Mouse (Mus musculus): ENCODE results near the gene Slc38a2. TPM values are rescaled to one million over a fixed set of nuclear protein-coding genes. Genes with fewer than 3 reads are reported as not detected.
A peak's percentile ranks its signal among the peaks of the same experiment; 100 is the strongest.

Slc38a2 gene
- total RNA-seq, 2 experiments from 2014 or later: 63.8 to 137 TPM

DNA sequence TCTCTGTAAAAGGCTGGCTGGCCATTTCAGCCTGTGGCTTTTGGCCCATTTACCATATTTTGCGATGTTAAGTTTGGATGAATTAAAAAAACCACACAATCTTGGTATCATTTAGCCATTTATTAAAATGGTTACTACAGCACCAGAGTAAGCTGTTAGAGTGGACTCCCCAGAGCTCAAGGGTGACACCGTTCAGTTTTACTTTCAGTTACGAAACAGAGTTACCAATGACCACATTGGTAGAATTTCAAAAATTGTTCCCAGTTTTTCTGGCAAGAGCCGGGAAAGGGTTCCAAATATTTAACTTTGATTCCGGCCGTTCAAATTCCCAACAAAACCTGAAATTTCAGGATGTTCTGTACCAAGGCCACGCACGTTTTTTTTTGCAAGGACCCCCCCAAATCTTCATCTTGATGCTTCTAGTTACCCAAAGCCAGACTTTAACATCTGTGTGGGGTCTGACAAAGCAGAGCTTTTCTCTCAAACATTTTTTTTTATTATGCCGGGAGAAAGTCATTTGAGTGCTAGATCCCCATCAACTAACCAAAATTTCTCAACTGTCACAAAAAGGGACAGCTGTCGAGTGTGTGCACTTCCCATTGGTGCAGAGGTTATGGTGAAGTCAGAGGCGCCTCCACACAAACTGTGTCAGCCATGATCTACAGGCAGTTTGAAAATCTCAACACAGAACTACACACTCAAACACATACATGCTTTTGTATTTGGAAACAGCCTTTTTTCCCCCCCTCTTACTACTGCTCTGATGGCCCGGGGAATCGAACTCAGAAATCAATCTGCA lies 2.8 kb downstream of the Slc38a2 start:
- 0 out of 2 replicates have a peak, but pooled peaks have one; percentile 16 for ATAC-seq (ENCODE audit: poor library complexity, severe bottlenecking)

DNA sequence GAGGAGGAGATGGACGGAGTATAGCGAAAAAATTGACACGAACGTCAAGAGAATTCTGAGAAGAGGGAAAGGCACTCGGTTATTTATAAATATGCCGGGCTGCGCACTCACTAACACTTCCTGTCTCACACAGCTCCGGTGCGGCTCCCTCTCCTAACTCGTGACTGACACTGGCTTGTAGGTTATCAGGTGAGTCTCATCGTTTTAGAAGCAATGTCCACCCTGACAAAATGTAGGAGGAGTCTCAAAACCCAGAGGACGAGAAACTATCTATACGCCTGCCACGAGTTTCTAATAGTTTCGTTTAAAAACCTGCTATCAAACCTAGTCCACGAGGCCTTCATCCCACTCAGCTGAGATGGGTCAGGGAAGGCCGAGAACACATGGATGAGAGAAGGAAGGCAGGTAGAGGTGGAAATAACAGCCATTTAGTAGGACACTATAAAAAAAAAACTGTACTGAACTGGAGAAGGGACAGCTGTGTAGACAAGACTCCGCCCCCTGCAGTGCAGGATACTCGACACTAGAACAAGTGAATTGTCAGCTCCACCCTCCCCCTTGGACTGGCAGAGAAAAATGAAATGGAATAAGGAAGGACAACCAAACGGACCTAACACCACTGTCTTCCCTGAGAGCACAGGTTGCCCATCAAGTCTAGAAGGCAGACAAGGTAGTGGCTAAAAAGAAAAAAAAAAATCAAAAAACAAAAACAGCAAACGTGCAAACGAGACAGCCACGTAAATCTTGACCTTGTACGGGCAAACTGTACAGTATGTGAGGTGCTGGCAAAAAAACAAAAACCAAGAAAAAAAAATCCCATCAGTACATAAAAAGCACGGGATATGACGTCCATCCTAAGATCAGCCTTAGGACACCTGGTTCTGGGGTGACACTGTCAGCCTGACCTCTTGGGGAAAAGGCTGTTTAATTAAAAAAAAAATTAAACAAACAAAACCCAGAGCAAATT lies 3.8 kb downstream of the Slc38a2 start:
- ATAC-seq (ENCODE audit: poor library complexity, severe bottlenecking): no peak

DNA sequence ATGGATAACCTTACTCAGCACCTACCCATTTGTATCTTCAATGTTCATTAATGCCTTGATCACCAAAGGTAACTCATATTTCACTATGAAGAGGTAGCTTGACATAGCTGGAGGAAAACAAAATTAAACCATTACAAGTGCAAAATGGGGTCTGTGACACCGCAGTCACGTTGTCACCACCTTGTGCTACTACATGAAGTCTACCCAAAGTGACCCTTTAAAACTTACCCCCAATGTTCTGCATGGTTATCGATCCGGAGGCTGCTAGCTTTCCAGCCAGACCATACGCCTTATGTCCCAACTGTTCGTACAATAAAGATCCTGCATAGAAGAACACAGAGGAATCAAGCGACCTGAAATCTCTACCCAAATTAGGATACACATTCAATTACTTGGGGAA lies 4.5 kb downstream of the Slc38a2 start:
- ATAC-seq (ENCODE audit: poor library complexity, severe bottlenecking): no peak

DNA sequence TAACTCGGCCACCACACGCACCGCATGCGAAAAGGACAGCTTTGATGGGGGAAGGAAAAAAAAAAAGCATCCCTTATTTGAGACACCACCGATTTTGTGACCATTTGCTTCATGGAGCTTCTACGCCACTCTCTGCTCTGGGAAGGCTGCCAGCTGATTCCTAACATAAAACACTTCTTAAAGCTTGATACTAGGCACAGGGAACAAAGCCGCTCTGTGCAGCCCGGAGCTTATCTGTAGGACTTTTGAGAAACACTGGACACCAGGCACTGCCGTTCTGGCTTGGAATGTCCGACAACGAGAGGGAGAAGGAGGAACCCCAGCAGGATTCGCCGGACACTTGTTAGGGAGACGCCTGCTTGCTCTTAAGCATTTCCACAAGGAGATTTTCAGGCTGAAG lies 5.8 kb downstream of the Slc38a2 start:
- no peak for ATAC-seq (ENCODE audit: poor library complexity, severe bottlenecking)

DNA sequence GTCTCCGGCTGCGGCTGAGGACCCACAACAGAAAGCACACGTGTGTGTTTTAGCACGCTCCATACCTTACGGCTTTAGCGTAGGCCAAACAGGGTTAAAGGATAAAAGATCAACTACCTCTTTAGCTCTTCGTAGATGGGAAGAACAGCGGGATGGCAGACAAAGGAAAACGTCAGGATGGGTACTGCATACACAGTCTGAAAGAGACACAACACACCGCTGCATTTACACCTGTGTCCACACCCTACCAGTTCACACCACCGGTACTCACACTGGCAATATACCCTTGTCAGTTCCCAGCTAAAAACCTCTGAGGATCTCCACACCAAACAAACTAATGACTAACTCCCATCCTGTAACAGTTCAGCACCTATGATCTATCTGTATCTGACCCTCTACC lies 7.1 kb downstream of the Slc38a2 start:
- no peak for ATAC-seq (ENCODE audit: poor library complexity, severe bottlenecking)

DNA sequence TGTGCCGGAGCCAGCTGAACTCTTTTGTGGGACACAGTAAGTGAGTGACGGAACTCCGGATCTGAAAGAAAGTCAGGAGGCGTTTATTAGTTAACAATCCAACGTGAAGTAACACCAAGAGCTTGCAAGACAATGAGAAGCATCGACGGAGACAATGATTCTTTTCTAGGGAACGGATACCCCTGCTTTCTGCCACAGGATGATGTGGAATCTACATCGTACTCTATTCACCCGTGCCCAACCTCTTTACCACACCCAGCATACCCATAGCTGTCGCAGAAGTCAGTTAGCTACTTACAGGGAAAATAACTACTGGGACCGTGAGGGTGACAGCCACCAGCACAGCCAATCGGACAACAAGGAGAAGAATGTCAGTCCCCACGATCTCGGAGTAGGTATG lies 8.1 kb downstream of the Slc38a2 start:
- no peak for ATAC-seq (ENCODE audit: poor library complexity, severe bottlenecking)

DNA sequence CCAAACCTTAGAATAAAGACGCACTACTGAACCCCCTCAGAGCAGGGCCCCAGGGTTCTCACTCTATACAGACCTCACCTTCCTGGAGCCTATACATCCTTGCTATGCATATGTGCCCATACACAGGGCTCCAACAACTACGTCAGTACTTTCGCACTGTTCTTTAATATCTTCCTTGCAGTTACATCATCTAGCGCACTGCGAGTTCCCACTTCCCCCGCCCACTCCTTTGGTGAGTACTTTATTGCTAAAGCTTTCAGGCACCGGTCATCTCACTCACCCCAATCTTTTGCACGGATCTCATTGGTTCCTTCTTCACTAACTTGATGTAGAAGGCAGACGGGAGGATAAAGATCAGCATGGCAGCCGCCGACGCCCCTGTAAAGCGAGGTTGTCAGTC lies 8.7 kb downstream of the Slc38a2 start:
- peak; percentile 56 for ATAC-seq (ENCODE audit: poor library complexity, severe bottlenecking)

DNA sequence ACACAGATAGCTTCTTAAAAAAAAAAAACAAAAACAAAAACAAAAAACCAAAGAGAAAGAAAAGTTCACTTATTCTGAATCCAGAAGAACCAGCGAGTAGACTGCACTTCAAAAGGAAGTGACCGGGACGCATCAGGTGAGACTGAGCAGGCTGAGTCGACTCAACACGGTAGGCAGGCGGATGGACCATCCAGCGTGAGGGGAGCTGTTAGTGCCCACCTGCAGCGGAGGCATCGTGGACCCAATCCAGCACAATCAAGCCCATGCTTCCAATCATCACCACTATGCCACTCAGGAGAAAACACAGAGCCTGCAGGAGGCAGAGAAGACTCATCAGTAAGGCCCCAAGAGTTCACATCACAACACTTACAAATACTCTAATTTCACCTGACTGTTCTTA lies 9.6 kb downstream of the Slc38a2 start:
- no peak for ATAC-seq (ENCODE audit: poor library complexity, severe bottlenecking)

DNA sequence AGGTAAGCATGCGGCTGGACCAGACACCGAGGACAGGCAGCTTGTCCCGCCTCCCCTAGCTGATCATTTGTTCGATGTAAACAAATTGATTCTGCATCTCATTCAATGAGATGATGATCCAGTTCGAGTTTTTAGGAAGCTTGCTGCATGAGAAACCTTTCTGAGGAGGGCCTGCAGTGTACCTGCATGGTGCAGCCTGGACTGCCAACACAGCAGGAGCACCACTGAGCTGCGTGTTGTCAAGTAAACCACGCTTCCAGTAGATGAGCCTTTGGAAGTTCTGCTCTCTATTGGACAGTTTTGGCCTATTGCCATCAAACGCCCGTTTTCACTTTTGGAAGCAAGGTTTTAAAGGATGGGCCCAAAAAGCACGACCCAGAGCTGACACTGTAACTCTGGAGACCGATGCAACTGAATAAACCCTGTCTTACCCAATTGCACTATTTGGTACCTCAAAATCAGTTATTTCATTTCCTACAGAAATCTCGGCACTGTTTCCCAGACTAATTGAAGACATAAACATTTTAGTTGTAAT lies 10.7 kb downstream of the Slc38a2 start:
- ATAC-seq (ENCODE audit: poor library complexity, severe bottlenecking): no peak

DNA sequence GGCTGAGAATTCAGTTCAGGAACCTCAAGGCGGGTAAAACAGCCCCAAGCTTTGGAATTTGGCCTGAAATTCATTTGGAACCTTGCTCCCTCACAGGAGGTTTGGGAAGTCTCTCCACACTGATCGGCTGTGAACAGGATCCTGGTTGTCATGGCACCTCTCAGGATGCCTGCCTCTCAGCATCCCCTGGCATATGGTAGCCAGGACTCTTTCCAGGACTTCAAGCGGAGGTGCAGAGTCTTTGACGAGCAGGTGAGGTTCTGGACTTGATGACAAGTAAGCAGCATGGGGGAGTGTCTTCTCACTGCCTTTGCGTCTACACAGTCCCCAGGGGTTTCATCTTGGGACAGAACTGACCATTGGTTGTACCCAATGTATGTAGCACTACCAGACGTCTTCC lies 11.5 kb downstream of the Slc38a2 start:
- ATAC-seq (ENCODE audit: poor library complexity, severe bottlenecking): no peak

DNA sequence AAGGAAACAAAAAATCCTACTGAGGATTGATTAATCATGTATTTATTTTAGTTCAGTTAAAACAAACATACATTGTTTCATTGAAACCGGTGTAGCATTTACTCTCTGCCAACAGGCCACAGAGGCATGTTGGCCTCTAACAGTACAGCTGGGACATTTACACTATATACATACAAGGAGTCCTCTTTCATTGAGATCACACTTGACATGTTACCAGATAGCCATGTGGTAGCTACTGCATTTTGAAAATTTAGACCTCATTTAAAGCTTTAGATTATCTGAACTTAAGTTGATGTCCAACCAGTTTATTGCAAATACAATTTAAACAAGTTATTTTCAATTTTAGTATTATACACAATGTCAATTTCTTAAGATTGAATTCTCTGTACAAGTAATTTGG lies 12.2 kb downstream of the Slc38a2 start:
- ATAC-seq (ENCODE audit: poor library complexity, severe bottlenecking): no peak

DNA sequence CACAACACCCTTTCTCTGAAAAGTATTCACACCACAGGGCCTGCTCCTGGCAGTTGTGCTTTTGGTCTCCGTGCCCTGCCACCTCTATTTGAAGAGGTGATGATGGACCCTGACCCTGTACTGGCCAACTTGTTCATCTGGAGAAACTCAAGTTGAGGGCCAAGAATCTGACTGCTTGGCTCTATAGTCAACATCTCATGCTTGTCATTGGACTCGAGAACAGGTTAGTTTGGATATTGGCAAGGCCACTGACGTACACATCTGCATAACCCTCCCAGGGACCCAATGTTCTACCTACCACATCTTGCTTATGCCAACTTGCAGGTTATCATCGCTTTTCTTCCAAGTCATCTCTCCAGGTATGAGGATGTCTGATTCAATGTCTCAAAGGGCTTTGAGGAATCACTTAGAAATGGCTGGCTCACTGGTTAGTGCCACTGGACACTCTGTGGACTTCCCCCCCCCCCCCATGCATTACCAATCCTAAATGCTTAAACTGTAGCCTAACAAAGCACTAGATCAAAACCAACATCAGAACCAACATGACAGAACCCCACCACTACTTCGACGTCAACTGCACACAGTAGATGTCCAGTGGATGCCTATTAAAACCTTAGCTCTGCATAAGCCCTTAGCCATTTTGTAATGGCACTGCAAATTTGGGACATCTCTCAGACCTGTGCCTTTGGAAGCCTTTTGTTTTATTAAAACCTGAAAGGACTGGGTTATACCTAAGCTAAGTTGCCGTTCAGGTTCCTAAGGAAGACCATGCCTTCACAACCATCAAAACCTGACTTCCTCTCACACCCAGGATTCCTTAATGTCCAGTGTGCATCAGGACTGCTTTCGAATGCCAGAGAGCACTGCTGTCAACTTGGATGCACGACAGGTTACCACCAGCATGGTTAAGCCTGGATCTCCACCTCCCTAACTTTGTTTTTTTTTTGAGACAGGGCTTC lies 13.1 kb downstream of the Slc38a2 start:
- no peak for ATAC-seq (ENCODE audit: poor library complexity, severe bottlenecking)

DNA sequence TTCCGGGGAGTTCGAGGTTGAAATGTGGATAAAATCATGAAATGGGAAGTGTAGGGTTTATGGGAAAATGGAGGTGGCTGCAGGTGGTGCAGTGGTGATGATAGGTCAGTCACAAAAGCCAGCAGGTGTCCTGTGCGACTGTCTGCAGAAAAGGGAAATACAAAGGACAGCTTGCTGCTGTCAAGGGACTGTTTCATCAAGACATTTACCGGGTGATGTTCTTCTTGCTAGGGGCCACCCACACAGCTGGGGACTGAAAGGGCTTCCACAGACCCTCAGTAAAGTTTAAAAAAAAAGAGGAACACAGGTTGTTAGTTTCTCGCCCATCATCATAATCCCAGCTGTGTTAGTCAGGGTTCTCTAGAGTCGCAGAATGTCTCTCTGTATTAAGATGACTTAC lies 14.3 kb downstream of the Slc38a2 start:
- ATAC-seq (ENCODE audit: poor library complexity, severe bottlenecking): peak; percentile 45

DNA sequence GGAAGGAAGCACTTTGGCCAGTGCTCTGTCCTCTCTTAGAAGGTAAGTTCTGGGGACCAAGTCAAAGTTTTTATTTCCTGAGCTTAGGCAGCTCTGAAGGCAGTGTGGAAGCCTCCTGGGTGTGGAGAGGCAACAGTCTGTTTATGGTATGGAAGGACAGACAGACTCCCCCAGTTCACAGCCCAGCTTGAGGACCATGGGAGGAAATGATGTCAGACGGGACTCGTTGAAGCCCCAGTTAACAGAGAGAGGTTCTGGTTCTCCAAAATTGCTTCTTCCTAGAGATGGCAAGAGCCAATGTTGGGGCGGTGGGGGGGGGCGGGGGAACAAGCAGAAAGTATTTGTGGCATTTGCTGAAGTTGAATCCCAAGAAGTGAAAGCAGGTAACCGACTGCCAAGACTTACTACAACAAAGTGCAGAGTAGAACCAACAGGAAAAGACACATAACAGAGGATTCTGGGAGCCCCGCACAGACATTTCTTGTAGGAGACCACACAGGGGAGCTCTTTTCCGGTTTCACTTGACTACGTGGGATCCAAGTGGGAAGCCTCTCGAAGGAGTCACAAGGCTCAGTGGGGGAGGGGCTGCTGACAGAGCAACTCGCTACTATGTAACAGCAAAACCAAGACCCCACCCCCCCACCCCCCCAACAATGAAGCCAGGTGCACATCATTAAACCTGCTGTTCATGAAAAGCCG lies 15.2 kb downstream of the Slc38a2 start:
- ATAC-seq (ENCODE audit: poor library complexity, severe bottlenecking): 0 out of 2 replicates have a peak, but pooled peaks have one; percentile 12

DNA sequence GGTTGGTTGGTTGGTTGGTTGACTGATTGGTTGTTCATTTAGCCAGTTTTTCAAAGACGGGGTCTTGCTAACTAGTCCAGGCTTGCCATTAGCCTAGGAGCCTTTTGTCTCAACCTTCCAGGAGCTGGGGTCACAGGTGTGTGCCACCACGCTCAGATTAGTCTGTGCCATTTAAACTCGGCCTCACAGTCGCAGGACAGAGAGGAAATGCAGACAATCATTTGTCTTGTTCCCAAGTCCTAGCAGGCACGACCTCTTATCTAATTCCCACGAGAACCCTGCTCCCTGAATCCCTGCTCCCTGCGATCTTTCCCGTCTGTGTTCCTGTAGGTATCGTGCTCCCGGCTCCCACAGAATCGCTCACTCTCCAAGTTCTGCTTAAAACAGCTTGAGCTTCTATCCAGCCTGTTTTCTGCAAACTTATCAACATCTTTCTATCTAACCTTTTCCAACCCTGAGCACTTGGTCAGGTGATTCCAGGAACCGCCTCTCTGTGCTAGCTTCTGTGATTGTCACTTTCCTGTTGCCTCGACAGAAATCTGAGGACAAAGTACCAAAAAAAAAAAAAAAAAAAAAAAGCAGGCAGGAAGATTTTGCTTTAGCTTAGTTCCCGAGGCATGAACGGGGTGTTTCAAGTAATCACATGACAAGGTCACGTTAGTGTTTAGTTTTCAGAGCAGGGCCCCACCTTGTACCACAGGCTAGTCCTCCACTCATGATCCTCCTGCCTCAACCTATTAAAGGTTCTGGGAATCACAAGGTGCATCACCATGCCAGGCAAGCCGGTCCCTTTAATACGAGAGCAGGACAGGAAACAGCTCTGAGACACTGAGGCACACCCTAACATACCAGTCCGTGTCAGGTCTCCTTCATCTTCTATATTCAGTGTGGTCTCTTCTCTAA lies 20.4 kb downstream of the Slc38a2 start:
- no peak for ATAC-seq (ENCODE audit: poor library complexity, severe bottlenecking)

DNA sequence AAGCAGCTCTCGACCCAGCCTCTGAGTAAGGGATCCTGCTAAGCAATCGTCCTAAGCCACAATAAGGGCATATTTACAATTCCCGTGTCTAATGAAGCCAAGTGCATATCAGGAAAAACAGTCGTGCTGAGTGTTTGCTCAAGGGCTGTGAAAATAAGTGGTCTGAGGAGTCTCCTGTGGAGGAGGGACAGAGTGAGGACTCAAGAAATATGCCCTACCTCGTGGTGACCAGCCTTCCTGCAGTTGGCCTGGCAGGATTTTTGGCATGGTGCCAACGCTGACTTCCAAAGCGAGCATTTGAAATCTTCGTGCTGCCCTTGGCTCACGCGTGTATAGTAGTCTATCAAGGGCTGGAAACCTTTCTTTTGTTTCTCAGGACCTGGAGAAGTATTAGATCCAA lies 23.0 kb downstream of the Slc38a2 start:
- ATAC-seq (ENCODE audit: poor library complexity, severe bottlenecking): no peak

DNA sequence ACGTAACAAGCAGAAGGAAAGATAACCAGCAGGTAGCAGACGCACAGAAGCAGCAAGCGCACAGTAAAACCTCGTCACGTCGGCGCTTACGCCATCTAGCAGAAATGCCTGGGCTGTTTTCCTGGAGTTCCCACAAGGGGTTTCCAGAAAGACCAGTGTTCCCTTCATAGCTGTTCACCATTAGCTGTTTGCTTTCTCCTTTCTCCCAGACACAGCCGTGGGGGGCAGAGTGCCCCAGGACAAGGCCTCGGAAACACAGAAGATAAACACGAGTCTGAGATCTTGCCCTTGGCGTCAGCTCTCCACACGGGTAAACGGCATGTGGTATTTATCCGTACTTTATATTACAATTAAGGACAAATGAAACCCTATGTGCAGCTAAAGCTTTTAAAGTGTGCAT lies 23.8 kb downstream of the Slc38a2 start:
- no peak for ATAC-seq (ENCODE audit: poor library complexity, severe bottlenecking)

DNA sequence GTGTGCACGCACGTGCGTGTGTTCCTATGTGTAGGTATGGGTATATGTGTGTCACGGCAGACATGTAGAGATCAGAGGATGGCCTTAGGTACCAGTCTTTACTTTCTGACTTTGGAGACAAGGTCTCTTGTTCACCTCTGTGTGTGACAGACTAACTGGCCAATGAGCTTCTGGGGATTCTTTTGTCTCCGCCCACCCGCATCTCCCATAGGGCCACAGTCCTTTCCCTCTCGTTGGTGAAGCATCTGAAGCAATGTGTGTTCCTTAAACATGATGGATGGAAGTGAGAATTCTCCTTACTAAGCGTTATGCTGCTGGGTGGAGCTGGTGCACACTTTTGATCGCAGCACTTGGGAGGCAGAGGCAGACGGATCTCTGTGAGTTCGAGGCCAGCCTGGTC lies 24.5 kb downstream of the Slc38a2 start:
- ATAC-seq (ENCODE audit: poor library complexity, severe bottlenecking): no peak

DNA sequence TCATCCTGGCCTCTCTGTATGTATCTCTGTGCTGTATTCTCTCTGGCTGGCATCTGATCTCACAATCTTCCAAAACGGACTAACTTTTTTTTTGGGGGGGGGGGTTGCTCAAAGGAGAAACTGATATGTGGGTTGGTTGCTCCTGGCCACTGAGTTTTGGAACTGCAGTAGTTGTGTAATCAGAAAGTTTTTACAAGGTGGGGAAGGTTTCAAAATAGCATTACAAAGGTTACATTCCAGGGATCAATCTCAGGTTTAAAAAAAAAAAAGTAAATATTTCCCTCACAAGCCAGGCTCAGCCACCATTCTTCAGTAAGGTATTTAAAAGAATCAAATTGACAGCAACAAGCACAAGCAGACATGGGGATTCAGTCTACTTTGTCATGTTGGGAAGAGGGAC lies 25.4 kb downstream of the Slc38a2 start:
- ATAC-seq (ENCODE audit: poor library complexity, severe bottlenecking): no peak

Measured in megakaryocyte, adult 5-6 weeks (primary cell).